Mouse (Mus musculus) layer of hippocampus, adult 9-10 months (tissue): ENCODE data around the gene Tdrd7.

Source experiments
- DNase-seq: peaks from one replicate; pipeline ENCODE4 v3.0.0; 2022; ENCODE audit warnings: low spot score

The Tdrd7 gene

GRCm38 (mm10) chr4:46041761-46042504 lies 76.8 kb downstream of the Tdrd7 start:
- no peak for DNase-seq

GRCm38 (mm10) chr4:46042505-46042850 lies 77.3 kb downstream of the Tdrd7 start:
- no peak for DNase-seq

GRCm38 (mm10) chr4:46043361-46043760 lies 78.2 kb downstream of the Tdrd7 start:
- no peak for DNase-seq

- DNase-seq = no peak
Measured at GRCm38 (mm10) chr4:46047971-46048370, 82.8 kb downstream of the Tdrd7 start.

GRCm38 (mm10) chr4:46048418-46048817 lies 83.3 kb downstream of the Tdrd7 start:
- no peak for DNase-seq

GRCm38 (mm10) chr4:46053323-46054107 lies 88.4 kb downstream of the Tdrd7 start:
- no peak for DNase-seq

- DNase-seq = no peak
Measured at GRCm38 (mm10) chr4:46056163-46056562, 91.0 kb downstream of the Tdrd7 start.

GRCm38 (mm10) chr4:46061259-46061962 lies 96.3 kb downstream of the Tdrd7 start:
- DNase-seq = peak; percentile 87

- no peak for DNase-seq
Measured at GRCm38 (mm10) chr4:46063841-46064240, 98.7 kb downstream of the Tdrd7 start.

GRCm38 (mm10) chr4:46064263-46064662 lies 99.1 kb downstream of the Tdrd7 start:
- no peak for DNase-seq

- DNase-seq = no peak
Measured at GRCm38 (mm10) chr4:46064961-46065360, 99.8 kb downstream of the Tdrd7 start.

GRCm38 (mm10) chr4:46065695-46066340 lies 100.7 kb downstream of the Tdrd7 start:
- no peak for DNase-seq

- no peak for DNase-seq
Measured at GRCm38 (mm10) chr4:46068060-46068459, 102.9 kb downstream of the Tdrd7 start.

GRCm38 (mm10) chr4:46068573-46068972 lies 103.4 kb downstream of the Tdrd7 start:
- no peak for DNase-seq

GRCm38 (mm10) chr4:46069851-46070482 lies 104.8 kb downstream of the Tdrd7 start:
- DNase-seq = no peak

GRCm38 (mm10) chr4:46072631-46073030 lies 107.5 kb downstream of the Tdrd7 start:
- DNase-seq = no peak

GRCm38 (mm10) chr4:46073736-46074135 lies 108.6 kb downstream of the Tdrd7 start:
- no peak for DNase-seq

- DNase-seq = no peak
Measured at GRCm38 (mm10) chr4:46075664-46076063, 110.5 kb downstream of the Tdrd7 start.

GRCm38 (mm10) chr4:46076892-46077291 lies 111.8 kb downstream of the Tdrd7 start:
- no peak for DNase-seq

GRCm38 (mm10) chr4:46080261-46080660 lies 115.1 kb downstream of the Tdrd7 start:
- no peak for DNase-seq

GRCm38 (mm10) chr4:46082555-46082954 lies 117.4 kb downstream of the Tdrd7 start:
- no peak for DNase-seq
